Mouse (Mus musculus) liver, embryonic 15.5 days (tissue): ENCODE measurements around the gene Fbxl15. TPM values are rescaled to one million over a fixed set of nuclear protein-coding genes. Genes with fewer than 3 reads are reported as not detected.

Source experiments
- ATAC-seq: fragments of 200-750 bp; cut with Nextera tagmentation; 2 replicates; pipeline ENCODE4 v1.8.0; 2017; ENCODE audit warnings: moderate number of reproducible peaks, mild to moderate bottlenecking, moderate library complexity; ENCODE audit not compliant: insufficient read depth
- H3K27ac ChIP-seq: fragments of 300-500 bp; sonication (generic); replicated peaks from 2 replicates; pipeline ENCODE4 v1.5.1; 2015; ENCODE audit warnings: mild to moderate bottlenecking, inconsistent platforms
- H3K27me3 ChIP-seq: fragments of 300-500 bp; sonication (generic); 2 replicates; pipeline ENCODE4 v1.6.1; 2015; ENCODE audit warnings: mild to moderate bottlenecking, inconsistent platforms
- H3K36me3 ChIP-seq: fragments of 300-500 bp; sonication (generic); replicated peaks from 2 replicates; pipeline ENCODE4 v1.6.1; 2015; ENCODE audit warnings: moderate library complexity, mild to moderate bottlenecking, inconsistent platforms
- H3K4me1 ChIP-seq: fragments of 300-500 bp; sonication (generic); replicated peaks from 2 replicates; pipeline ENCODE4 v1.6.1; 2015; ENCODE audit warnings: inconsistent platforms
- H3K4me2 ChIP-seq: fragments of 300-500 bp; sonication (generic); 2 replicates; pipeline ENCODE4 v1.6.1; 2015; ENCODE audit warnings: moderate library complexity, mild to moderate bottlenecking, inconsistent platforms
- H3K4me3 ChIP-seq: fragments of 300-500 bp; sonication (generic); replicated peaks from 2 replicates; pipeline ENCODE4 v1.5.1; 2015; ENCODE audit warnings: mild to moderate bottlenecking, inconsistent platforms
- H3K9ac ChIP-seq: fragments of 300-500 bp; sonication (generic); 2 replicates; pipeline ENCODE4 v1.6.1; 2015; ENCODE audit warnings: moderate library complexity, mild to moderate bottlenecking, inconsistent platforms
- H3K9me3 ChIP-seq: fragments of 300-500 bp; sonication (generic); replicated peaks from 2 replicates; pipeline ENCODE4 v1.6.1; 2016; ENCODE audit warnings: inconsistent platforms
- WGBS: fragments of 180-500 bp; shearing (Covaris S2); methylation state at CpG from one replicate; pipeline ENCODE4 v1.1.7; 2015; ENCODE audit warnings: mixed read lengths; ENCODE audit not compliant: insufficient replicate concordance; 5-methylcytosine and 5-hydroxymethylcytosine counted together
- polyA plus RNA-seq: library from polyadenylated mRNA; unstranded; fragments of >200 nt; fragmentation: Nextera tagmentation; extraction: Ambion mirVana; gene quantifications from 2 replicates; pipeline ENCODE4 v1.2.1, GENCODE M21; 2015

Gene Fbxl15
- polyA plus RNA-seq, 1 experiment from 2014 or later, result 12.4 TPM

DNA sequence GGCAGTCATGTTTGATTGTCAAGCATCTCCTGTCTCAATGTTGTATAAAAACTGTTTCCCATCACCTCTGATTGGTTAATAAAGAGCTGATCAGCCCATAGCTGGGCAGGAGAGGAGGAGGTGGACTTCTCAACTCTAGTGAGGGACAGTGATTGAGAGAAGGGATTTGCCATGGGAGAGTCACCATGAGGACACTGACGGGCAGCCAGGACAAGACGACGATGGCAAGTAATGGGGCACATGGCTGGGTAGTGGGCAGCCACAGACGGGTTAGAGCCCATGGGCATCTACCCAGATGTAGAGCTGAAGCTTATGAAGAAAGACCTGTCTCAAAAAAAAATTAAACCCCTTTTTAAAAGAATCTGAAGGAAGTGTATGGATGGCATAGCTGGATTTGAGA is 25.4 kb upstream of the Fbxl15 start:
- H3K36me3 ChIP-seq, result no peaks in the 10 kb centered on the region
- ATAC-seq, result no peak
- H3K4me3 ChIP-seq, result no peak overlapping the region
- no peaks in the 10 kb centered on the region for H3K9me3 ChIP-seq
- H3K4me2 ChIP-seq, result no peak overlapping the region
- no peak overlapping the region for H3K27ac ChIP-seq
- H3K9ac ChIP-seq, result no peak overlapping the region
- WGBS, result 75% methylated on average over 4 of the region's 4 CpGs
- peaks cover 32% of the 10 kb centered on the region for H3K4me1 ChIP-seq
- peaks cover 30% of the 10 kb centered on the region; the same call in 1 of the 2 replicates for H3K27me3 ChIP-seq

DNA sequence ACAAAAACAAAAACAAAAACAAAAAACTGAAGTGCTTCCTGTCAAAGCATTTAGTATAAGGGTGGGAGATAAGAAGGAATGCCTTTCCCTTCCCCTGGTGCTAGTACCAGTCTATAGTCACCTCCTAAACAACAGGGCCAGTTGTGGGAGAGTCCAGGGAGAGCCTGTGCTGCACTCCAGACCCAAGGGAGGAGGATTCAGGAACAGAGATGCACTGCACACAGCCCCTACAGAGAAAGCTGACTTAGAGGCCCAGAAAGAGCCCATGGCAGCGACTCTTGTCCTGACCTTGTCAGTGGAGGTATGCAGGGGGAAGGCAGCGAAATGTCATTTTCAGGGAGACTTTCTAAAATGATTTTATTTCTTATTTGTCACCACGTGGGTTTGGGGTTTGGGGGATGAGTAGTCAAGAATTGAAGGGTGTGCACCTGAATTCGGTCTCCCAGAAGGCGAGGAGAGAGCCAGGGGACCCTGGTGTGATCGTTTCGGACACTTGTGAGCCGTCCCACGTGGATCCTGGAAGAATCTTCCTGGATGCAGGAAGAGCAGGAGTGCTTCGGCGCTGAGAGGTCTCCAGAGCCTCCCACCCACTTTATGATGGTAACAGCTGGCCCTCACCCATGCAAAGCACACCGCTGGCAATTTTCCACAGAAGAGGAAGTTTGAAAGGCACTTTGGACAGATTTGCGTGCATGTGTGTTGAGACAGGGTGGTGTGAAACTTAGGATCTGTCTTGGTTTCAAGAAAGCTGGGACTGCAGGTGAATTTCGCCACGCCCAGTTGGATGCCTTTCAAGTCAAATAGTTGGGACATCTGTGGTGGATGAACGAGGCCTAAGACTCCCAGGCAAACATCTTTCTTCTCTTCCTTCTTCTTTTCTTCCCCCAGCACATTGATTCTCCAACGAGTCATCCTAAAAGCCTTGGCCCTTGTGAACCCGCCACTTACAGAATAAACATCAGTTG is 24.5 kb upstream of the Fbxl15 start:
- Histone ChIP-seq H3K4me2 (peak overlapping the region; percentile 97), H3K27me3 (peaks cover 33% of the 10 kb centered on the region; the same call in 1 of the 2 replicates), H3K27ac (peak overlapping the region; percentile 85; the same call in 1 of the 2 replicates), H3K4me3 (peak overlapping the region; percentile 77), H3K9me3 (no peaks in the 10 kb centered on the region), H3K9ac (peak overlapping the region; percentile 78), H3K4me1 (peaks cover 34% of the 10 kb centered on the region), H3K36me3 (no peaks in the 10 kb centered on the region)
- WGBS, result 51% methylated on average over 18 of the region's 18 CpGs
- no peak for ATAC-seq

DNA sequence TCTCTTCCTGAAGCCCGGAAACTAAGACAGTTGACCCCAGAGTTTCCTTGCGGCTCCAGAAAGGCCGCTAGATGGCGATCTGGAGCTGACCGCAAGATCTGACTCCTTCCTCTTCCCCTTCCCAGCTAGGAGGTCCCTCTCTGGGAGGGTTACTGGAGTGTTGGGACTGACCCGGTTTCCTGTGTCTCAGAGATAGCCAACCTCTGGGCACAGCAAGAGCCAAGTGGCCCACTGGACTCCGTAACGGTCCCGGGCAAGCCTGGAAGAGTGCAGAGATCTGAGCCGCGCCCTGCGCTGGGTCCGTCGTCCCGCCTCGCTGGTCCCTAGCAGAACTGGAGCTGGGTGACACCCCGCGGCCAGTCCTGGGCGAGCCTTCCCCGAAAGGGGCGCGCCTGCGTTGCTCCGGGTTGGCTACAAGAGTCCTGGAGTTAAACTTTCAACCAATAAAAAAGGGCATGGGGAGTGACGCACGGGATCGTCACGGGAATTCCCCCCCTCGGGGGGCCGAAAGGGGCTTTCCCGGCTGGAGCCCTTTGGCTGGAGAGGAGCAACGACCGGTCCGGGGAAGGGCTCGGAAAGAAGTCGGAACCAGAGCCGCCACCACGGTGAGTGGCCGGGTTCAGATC is 23.7 kb upstream of the Fbxl15 start, which contains the start of gene Nfkb2:
Nfkb2 (plus strand) TSS at position 105 of the 626 bp plus-strand sequence.
- WGBS, result under 1% methylated on average over 39 of the region's 39 CpGs
- Histone ChIP-seq H3K4me3 (peak within 1 kb of the TSS; percentile 77), H3K36me3 (0 out of 2 replicates have a peak, but pooled peaks cover under 1% of the 10 kb centered on the region), H3K9me3 (no peaks in the 10 kb centered on the region), H3K4me1 (peaks cover 42% of the 10 kb centered on the region), H3K9ac (peak within 1 kb of the TSS; percentile 78), H3K27ac (peak within 1 kb of the TSS; percentile 85), H3K27me3 (peaks cover 36% of the 10 kb centered on the region; the same call in 1 of the 2 replicates), H3K4me2 (peak within 1 kb of the TSS; percentile 97)
- peak; percentile 87 for ATAC-seq

DNA sequence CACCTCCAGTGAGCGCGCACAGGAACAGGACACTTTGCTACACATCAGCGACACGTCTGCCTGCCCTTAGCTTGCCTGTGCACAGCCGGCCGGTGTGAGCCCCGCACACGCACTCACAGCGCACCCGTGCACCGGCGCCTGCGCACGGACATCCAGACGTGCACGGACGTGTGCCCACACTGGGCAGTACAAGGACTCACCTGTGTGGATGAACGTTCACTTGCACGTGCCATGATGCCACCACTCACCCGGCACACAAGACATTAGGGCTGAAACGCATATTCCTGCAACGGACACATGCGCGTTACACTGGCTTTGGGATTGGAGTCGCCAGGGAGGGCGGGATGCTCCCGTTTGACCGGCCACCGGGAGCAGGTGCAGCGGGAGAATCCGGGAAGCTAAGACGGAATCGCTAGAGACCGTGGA is 23.1 kb upstream of the Fbxl15 start:
- Histone ChIP-seq H3K9ac (peak overlapping the region; percentile 78), H3K36me3 (peaks cover 6% of the 10 kb centered on the region; the same call in 1 of the 2 replicates), H3K4me3 (peak overlapping the region; percentile 77), H3K4me2 (peak overlapping the region; percentile 97), H3K27ac (peak overlapping the region; percentile 85), H3K9me3 (no peaks in the 10 kb centered on the region), H3K4me1 (peaks cover 47% of the 10 kb centered on the region), H3K27me3 (peaks cover 40% of the 10 kb centered on the region)
- peak; percentile 35 for ATAC-seq
- WGBS, result under 1% methylated on average over 34 of the region's 34 CpGs

DNA sequence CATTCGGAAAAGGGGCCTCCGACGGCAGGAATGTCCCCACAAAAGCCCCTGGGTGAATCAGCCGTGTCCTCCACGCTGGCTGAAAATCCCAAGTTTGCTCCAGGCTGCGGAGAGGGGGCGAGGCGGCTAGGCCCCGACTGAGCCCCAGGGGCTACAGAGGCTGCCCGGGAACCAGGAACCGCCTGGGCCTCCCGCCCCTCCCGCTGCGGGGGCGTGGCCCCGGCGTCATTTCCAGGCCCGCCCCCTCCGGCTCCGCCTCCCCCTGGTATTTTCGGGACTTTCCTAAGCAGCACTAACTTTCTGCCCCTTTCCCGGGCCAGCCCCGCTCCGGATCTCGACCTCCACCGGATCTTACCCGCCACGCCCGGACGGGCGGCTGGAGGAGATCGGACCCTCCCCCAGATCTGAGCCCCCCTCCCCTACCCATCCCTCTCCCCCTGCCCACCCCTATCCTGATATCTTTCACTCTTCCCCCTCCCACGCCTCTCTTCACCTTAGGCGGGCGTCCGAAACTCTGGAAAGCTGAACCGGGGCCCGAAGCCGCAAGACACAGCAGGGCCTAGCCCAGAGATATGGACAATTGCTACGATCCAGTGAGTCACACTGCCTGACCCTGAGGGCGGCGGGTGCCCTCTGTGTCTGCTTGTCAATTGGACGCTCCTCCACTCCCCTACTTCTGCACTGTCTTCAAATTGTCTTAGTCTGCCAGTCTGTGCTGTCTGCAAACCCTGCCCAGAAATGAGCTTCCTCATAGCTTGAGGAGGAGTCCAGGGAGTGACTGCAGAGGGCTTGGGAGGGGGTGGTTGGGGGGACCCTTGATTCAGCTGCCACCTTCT is 22.3 kb upstream of the Fbxl15 start:
- no peaks in the 10 kb centered on the region for H3K9me3 ChIP-seq
- peak overlapping the region; percentile 85 for H3K27ac ChIP-seq
- peak; percentile 70 for ATAC-seq
- H3K27me3 ChIP-seq, result peaks cover 33% of the 10 kb centered on the region
- peaks cover 9% of the 10 kb centered on the region; the same call in 1 of the 2 replicates for H3K36me3 ChIP-seq
- H3K9ac ChIP-seq, result peak overlapping the region; percentile 78
- under 1% methylated on average over 42 of the region's 43 CpGs for WGBS
- peaks cover 47% of the 10 kb centered on the region for H3K4me1 ChIP-seq
- peak overlapping the region; percentile 77 for H3K4me3 ChIP-seq
- H3K4me2 ChIP-seq, result peak overlapping the region; percentile 97

DNA sequence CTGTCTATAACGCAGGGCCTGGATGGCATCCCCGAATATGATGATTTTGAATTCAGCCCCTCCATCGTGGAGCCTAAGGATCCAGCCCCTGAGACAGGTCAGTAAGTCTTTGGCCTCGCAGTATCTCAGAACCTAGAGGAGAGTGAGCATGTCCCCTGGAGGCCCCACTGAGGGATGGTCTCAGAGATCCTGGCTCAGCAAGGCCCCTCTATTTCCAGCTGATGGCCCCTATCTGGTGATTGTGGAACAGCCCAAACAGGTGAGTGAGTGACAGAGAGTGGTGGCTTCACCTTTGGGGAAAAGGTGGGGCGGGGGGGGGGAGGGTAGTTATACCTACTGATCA is 21.7 kb upstream of the Fbxl15 start:
- Histone ChIP-seq H3K4me2 (peak overlapping the region; percentile 97), H3K27me3 (peaks cover 30% of the 10 kb centered on the region), H3K27ac (peak overlapping the region; percentile 85), H3K36me3 (peaks cover 14% of the 10 kb centered on the region), H3K4me3 (peak overlapping the region; percentile 77), H3K4me1 (peaks cover 47% of the 10 kb centered on the region), H3K9ac (peak overlapping the region; percentile 78; the same call in 1 of the 2 replicates), H3K9me3 (no peaks in the 10 kb centered on the region)
- 63% methylated on average over 5 of the region's 5 CpGs for WGBS
- ATAC-seq, result no peak

DNA sequence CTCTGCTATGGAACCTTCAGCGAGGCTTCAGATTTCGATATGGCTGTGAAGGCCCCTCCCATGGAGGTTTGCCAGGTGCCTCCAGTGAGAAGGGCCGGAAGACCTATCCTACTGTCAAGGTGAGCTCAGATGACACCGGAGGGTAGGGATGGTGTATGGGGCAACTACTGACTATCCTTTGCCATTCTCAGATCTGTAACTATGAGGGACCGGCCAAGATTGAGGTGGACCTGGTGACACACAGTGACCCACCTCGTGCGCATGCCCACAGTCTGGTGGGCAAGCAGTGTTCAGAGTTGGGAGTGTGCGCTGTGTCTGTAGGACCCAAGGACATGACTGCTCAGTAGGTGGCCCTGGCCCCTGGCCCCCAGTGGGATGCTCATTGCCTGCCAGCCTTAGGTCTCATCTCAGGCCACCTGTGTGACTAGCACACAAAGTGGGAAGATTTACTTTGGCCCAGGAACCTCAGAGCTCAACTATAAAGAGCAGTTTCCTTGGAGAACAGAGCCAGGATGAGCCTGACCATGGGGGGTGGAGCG is 21.2 kb upstream of the Fbxl15 start:
- peaks cover 20% of the 10 kb centered on the region for H3K36me3 ChIP-seq
- H3K9me3 ChIP-seq, result no peaks in the 10 kb centered on the region
- peaks cover 26% of the 10 kb centered on the region for H3K27me3 ChIP-seq
- 86% methylated on average over 9 of the region's 9 CpGs for whole genome bisulfite sequencing
- H3K4me2 ChIP-seq, result no peak overlapping the region
- H3K4me1 ChIP-seq, result peaks cover 48% of the 10 kb centered on the region
- H3K9ac ChIP-seq, result no peak overlapping the region
- no peak overlapping the region for H3K4me3 ChIP-seq
- H3K27ac ChIP-seq, result no peak overlapping the region
- no peak for ATAC-seq

DNA sequence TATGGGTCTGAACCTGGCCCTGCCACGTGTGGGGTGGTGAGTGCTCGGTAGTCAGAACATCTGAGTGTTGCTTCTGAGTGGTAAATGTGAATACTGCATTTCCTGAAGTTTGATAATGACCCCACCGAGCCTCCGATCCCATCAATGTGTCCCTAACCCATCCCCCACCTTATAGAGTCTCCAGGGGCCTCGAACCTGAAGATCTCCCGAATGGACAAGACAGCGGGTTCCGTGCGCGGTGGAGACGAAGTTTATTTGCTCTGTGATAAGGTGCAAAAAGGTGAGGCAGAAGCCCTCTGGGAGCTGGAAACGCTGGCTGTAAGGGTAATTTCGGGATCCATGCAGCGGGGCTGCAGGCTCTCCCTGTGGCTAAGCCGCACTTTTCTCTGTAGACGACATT is 20.2 kb upstream of the Fbxl15 start:
- H3K9ac ChIP-seq, result no peak overlapping the region
- no peak overlapping the region for H3K27ac ChIP-seq
- H3K4me2 ChIP-seq, result no peak overlapping the region
- no peak for ATAC-seq
- H3K27me3 ChIP-seq, result peaks cover 24% of the 10 kb centered on the region
- no peaks in the 10 kb centered on the region for H3K9me3 ChIP-seq
- 82% methylated on average over 16 of the region's 16 CpGs for WGBS
- H3K36me3 ChIP-seq, result peaks cover 22% of the 10 kb centered on the region
- peaks cover 56% of the 10 kb centered on the region for H3K4me1 ChIP-seq
- no peak overlapping the region for H3K4me3 ChIP-seq

DNA sequence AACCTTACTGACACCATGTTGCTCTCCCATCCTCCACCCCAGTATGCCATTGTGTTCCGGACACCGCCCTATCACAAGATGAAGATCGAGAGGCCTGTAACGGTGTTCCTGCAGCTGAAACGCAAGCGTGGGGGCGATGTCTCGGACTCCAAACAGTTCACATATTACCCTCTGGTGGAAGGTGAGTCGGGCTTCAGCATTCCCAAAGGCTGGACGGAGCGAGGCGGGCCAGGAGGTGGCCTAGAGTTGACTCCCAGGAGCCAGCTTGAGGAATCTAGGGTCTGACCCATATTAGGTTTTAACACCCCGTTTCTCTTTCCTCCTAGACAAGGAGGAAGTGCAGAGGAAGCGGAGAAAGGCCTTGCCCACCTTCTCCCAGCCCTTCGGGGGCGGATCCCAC is 19.7 kb upstream of the Fbxl15 start:
- H3K4me2 ChIP-seq, result peak overlapping the region; percentile 90
- peaks cover 22% of the 10 kb centered on the region for H3K36me3 ChIP-seq
- peaks cover 29% of the 10 kb centered on the region for H3K27me3 ChIP-seq
- 67% methylated on average over 16 of the region's 16 CpGs for WGBS
- ATAC-seq, result no peak
- H3K9me3 ChIP-seq, result no peaks in the 10 kb centered on the region
- no peak overlapping the region for H3K9ac ChIP-seq
- H3K27ac ChIP-seq, result no peak overlapping the region
- peaks cover 61% of the 10 kb centered on the region for H3K4me1 ChIP-seq
- H3K4me3 ChIP-seq, result peak overlapping the region; percentile 53; the same call in 1 of the 2 replicates

DNA sequence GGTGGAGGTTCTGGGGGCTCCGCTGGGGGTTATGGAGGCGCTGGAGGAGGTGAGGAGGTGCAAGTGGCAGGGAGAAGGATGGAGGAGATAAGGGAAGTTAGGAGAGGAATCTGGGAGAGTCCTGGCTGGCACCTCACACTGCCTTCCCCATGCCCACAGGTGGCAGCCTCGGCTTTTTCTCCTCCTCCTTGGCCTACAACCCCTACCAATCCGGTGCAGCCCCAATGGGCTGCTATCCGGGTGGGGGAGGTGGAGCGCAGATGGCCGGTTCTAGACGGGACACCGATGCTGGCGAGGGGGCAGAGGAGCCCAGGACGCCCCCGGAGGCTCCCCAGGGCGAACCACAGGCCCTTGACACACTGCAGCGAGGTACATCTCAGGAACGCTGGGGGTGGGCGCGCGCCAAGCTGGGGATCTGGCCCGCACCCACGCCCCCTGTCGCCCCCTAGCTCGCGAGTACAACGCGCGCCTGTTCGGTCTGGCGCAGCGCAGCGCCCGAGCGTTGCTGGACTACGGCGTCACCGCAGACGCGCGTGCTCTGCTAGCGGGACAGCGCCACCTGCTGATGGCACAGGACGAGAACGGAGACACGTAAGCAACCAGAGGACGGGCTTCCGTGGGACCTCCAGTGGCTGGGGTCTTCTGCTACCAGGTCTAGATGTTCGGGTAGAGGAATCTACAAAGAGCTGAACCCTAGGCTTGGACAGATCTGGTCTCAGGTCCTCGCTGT is 19.1 kb upstream of the Fbxl15 start:
- ATAC-seq, result no peak
- H3K4me3 ChIP-seq, result peak overlapping the region; percentile 53

More for the DNA sequence above, 19.1 kb upstream of the Fbxl15 start:
- H3K4me2 ChIP-seq, result peak overlapping the region; percentile 90
- WGBS, result 3% methylated on average over 46 of the region's 47 CpGs
- H3K27me3 ChIP-seq, result peaks cover 34% of the 10 kb centered on the region
- H3K27ac ChIP-seq, result no peak overlapping the region; the same call in 1 of the 2 replicates
- peaks cover 22% of the 10 kb centered on the region for H3K36me3 ChIP-seq
- peak overlapping the region; percentile 47 for H3K9ac ChIP-seq
- H3K4me1 ChIP-seq, result peaks cover 62% of the 10 kb centered on the region
- no peaks in the 10 kb centered on the region for H3K9me3 ChIP-seq
